Mouse (Mus musculus) 3T3-L1 (cell line): ENCODE results near the gene Ivl.

Experiments used
- DNase-seq: peaks from one replicate; pipeline ENCODE4 v3.0.0-alpha.2; 2015; ENCODE audit warnings: low read depth, low spot score

Ivl gene

GRCm38 (mm10) chr3:92573449-92574041 lies at the start of gene Ivl:
Ivl (minus strand) TSS chr3:92573735.
- peak; percentile 43 for DNase-seq

- DNase-seq: no peak
These were observed 48.0 kb upstream of the Ivl start, which contains the start of gene Lce6a for GRCm38 (mm10) chr3:92621560-92621959. Lce6a (minus strand) TSS chr3:92621660.

- peak; percentile 30 for DNase-seq
These were observed 36.3 kb upstream of the Ivl start for GRCm38 (mm10) chr3:92609804-92610203.

- no peak for DNase-seq
These were observed 33.9 kb upstream of the Ivl start, which contains the start of gene 2210017I01Rik for GRCm38 (mm10) chr3:92607392-92607791. 2210017I01Rik (minus strand) TSS chr3:92607492.

GRCm38 (mm10) chr3:92602169-92602568 lies 28.6 kb upstream of the Ivl start:
- peak; percentile 71 for DNase-seq

- DNase-seq: peak; percentile 50
These were observed 26.9 kb upstream of the Ivl start for GRCm38 (mm10) chr3:92600456-92600855.

- DNase-seq: no peak
These were observed 26.4 kb upstream of the Ivl start for GRCm38 (mm10) chr3:92599973-92600372.

- no peak for DNase-seq
These were observed 24.9 kb upstream of the Ivl start for GRCm38 (mm10) chr3:92598429-92598828.

- no peak for DNase-seq
These were observed 15.3 kb upstream of the Ivl start, which contains the start of gene Smcp for GRCm38 (mm10) chr3:92588858-92589257. Smcp (minus strand) TSS chr3:92588997.

GRCm38 (mm10) chr3:92587190-92587589 lies 13.7 kb upstream of the Ivl start:
- DNase-seq: no peak

GRCm38 (mm10) chr3:92585055-92585454 lies 11.5 kb upstream of the Ivl start:
- DNase-seq: no peak

GRCm38 (mm10) chr3:92583164-92583826 lies 9.8 kb upstream of the Ivl start:
- DNase-seq: no peak

GRCm38 (mm10) chr3:92579508-92579907 lies 6.0 kb upstream of the Ivl start:
- no peak for DNase-seq

GRCm38 (mm10) chr3:92578652-92579413 lies 5.3 kb upstream of the Ivl start:
- no peak for DNase-seq

- no peak for DNase-seq
These were observed 900 bp downstream of the Ivl start for GRCm38 (mm10) chr3:92572514-92573155.

- no peak for DNase-seq
These were observed 4.8 kb downstream of the Ivl start for GRCm38 (mm10) chr3:92568752-92569151.

GRCm38 (mm10) chr3:92565418-92565817 lies 8.1 kb downstream of the Ivl start:
- peak; percentile 55 for DNase-seq

- DNase-seq: no peak
These were observed 39.1 kb downstream of the Ivl start, which contains the start of gene 2310046K23Rik for GRCm38 (mm10) chr3:92534411-92534810. 2310046K23Rik (minus strand) TSS chr3:92534511.
